Mouse (Mus musculus) midbrain, embryonic 16.5 days (tissue): ENCODE measurements around the gene Idh3b. TPM values are rescaled to one million over a fixed set of nuclear protein-coding genes. Genes with fewer than 3 reads are reported as not detected.

Experiments used
- ATAC-seq: fragments of 200-750 bp; cut with Nextera tagmentation; 2 replicates; pipeline ENCODE4 v1.8.0; 2017; ENCODE audit warnings: moderate TSS enrichment
- H3K27ac ChIP-seq: fragments of 300-500 bp; sonication (generic); 2 replicates; pipeline ENCODE4 v1.5.1; 2014; ENCODE audit warnings: mild to moderate bottlenecking, low read length, mixed read lengths
- H3K27me3 ChIP-seq: fragments of 300-500 bp; sonication (generic); 2 replicates; pipeline ENCODE4 v1.6.1; 2014; ENCODE audit warnings: low read depth, low read length, mixed read lengths; ENCODE audit not compliant: control insufficient read depth, insufficient read depth
- H3K36me3 ChIP-seq: fragments of 300-500 bp; sonication (generic); 2 replicates; pipeline ENCODE4 v1.6.1; 2014; ENCODE audit warnings: mild to moderate bottlenecking, low read length, moderate library complexity, mixed read lengths; ENCODE audit not compliant: control insufficient read depth, insufficient read depth
- H3K4me1 ChIP-seq: fragments of 300-500 bp; sonication (generic); 2 replicates; pipeline ENCODE4 v1.6.1; 2014; ENCODE audit warnings: mild to moderate bottlenecking, low read length, mixed read lengths; ENCODE audit not compliant: control insufficient read depth, insufficient read depth
- H3K4me2 ChIP-seq: fragments of 300-500 bp; sonication (generic); 2 replicates; pipeline ENCODE4 v1.6.1; 2014; ENCODE audit warnings: mild to moderate bottlenecking, low read length, mixed read lengths
- H3K4me3 ChIP-seq: fragments of 300-500 bp; sonication (generic); 2 replicates; pipeline ENCODE4 v1.5.1; 2014; ENCODE audit warnings: low read depth, mild to moderate bottlenecking, low read length, moderate library complexity, mixed read lengths
- H3K9ac ChIP-seq: fragments of 300-500 bp; sonication (generic); 2 replicates; pipeline ENCODE4 v1.6.1; 2014; ENCODE audit warnings: low read depth, low read length, mixed read lengths
- H3K9me3 ChIP-seq: fragments of 300-500 bp; sonication (generic); replicated peaks from 2 replicates; pipeline ENCODE4 v1.6.1; 2014; ENCODE audit warnings: mild to moderate bottlenecking, low read length, mixed read lengths; ENCODE audit not compliant: control insufficient read depth, poor library complexity, severe bottlenecking
- WGBS: fragments of 180-500 bp; shearing (Covaris S2); extraction: QIAGEN DNeasy Blood & Tissue Kit; methylation state at CpG from one replicate; pipeline ENCODE4 v1.1.7; 2014; 5-methylcytosine and 5-hydroxymethylcytosine counted together
- polyA plus RNA-seq: library from polyadenylated mRNA; unstranded; fragments of >200 nt; fragmentation: Nextera tagmentation; extraction: Ambion mirVana; gene quantifications from 2 replicates; pipeline ENCODE4 v1.2.1, GENCODE M21; 2015

The Idh3b gene
- polyA plus RNA-seq, 1 experiment from 2014 or later: 186 TPM

GRCm38 (mm10) chr2:130294218-130294935, 10.0 kb upstream of the Idh3b start:
- 8% methylated on average over 19 of the region's 20 CpGs for WGBS
- ATAC-seq: no peak
- Histone ChIP-seq H3K27me3 (no peaks in the 10 kb centered on the region), H3K27ac (peak overlapping the region; percentile 80), H3K9me3 (no peaks in the 10 kb centered on the region), H3K4me2 (peak overlapping the region; percentile 76), H3K4me3 (peak overlapping the region; percentile 85), H3K36me3 (no peaks in the 10 kb centered on the region), H3K4me1 (peaks cover 20% of the 10 kb centered on the region), H3K9ac (peak overlapping the region; percentile 88)

- Histone ChIP-seq H3K27me3 (no peaks in the 10 kb centered on the region), H3K4me2 (no peak overlapping the region), H3K9ac (no peak overlapping the region; the same call in 1 of the 2 replicates), H3K4me3 (no peak overlapping the region), H3K9me3 (no peaks in the 10 kb centered on the region), H3K4me1 (peaks cover 20% of the 10 kb centered on the region), H3K36me3 (no peaks in the 10 kb centered on the region), H3K27ac (no peak overlapping the region)
- no peak for ATAC-seq
- WGBS: 3% methylated on average over 4 of the region's 4 CpGs
These were observed 9.1 kb upstream of the Idh3b start for GRCm38 (mm10) chr2:130293486-130293885.

GRCm38 (mm10) chr2:130293009-130293408, 8.7 kb upstream of the Idh3b start:
- peaks cover 20% of the 10 kb centered on the region for H3K4me1 ChIP-seq
- ATAC-seq: no peak
- WGBS: 41% methylated on average over 3 of the region's 3 CpGs

GRCm38 (mm10) chr2:130291434-130291833, 7.1 kb upstream of the Idh3b start:
- Histone ChIP-seq H3K9me3 (no peaks in the 10 kb centered on the region), H3K27me3 (no peaks in the 10 kb centered on the region), H3K36me3 (no peaks in the 10 kb centered on the region), H3K4me2 (peak overlapping the region; percentile 29), H3K4me3 (no peak overlapping the region), H3K4me1 (peaks cover 13% of the 10 kb centered on the region), H3K27ac (no peak overlapping the region), H3K9ac (no peak overlapping the region)
- peak; percentile 44 for ATAC-seq
- 20% methylated on average over 8 of the region's 8 CpGs for WGBS

More at GRCm38 (mm10) chr2:130293009-130293408, 8.7 kb upstream of the Idh3b start:
- H3K27me3 ChIP-seq: no peaks in the 10 kb centered on the region
- no peak overlapping the region for H3K4me3 ChIP-seq
- no peak overlapping the region for H3K4me2 ChIP-seq
- H3K9me3 ChIP-seq: no peaks in the 10 kb centered on the region
- no peak overlapping the region for H3K27ac ChIP-seq
- H3K9ac ChIP-seq: no peak overlapping the region
- no peaks in the 10 kb centered on the region for H3K36me3 ChIP-seq

- no peaks in the 10 kb centered on the region for H3K9me3 ChIP-seq
- H3K27ac ChIP-seq: no peak overlapping the region
- no peak overlapping the region for H3K4me3 ChIP-seq
- peaks cover 3% of the 10 kb centered on the region for H3K4me1 ChIP-seq
- no peak overlapping the region for H3K9ac ChIP-seq
- ATAC-seq: no peak
- no peaks in the 10 kb centered on the region for H3K27me3 ChIP-seq
- whole genome bisulfite sequencing: 59% methylated on average over 4 of the region's 4 CpGs
- H3K36me3 ChIP-seq: no peaks in the 10 kb centered on the region
- H3K4me2 ChIP-seq: no peak overlapping the region
These were observed 4.7 kb upstream of the Idh3b start for GRCm38 (mm10) chr2:130289086-130289485.

GRCm38 (mm10) chr2:130280818-130281217, 3.5 kb downstream of the Idh3b start:
- H3K27me3 ChIP-seq: no peaks in the 10 kb centered on the region
- 81% methylated on average over 4 of the region's 4 CpGs for WGBS
- H3K9ac ChIP-seq: no peak overlapping the region
- H3K9me3 ChIP-seq: no peaks in the 10 kb centered on the region
- ATAC-seq: no peak
- peaks cover 39% of the 10 kb centered on the region for H3K36me3 ChIP-seq
- H3K4me1 ChIP-seq: peaks cover 15% of the 10 kb centered on the region
- H3K4me3 ChIP-seq: no peak overlapping the region
- H3K27ac ChIP-seq: no peak overlapping the region
- H3K4me2 ChIP-seq: no peak overlapping the region

GRCm38 (mm10) chr2:130280224-130280623, 4.1 kb downstream of the Idh3b start:
- Histone ChIP-seq H3K4me2 (no peak overlapping the region), H3K9me3 (no peaks in the 10 kb centered on the region), H3K9ac (no peak overlapping the region), H3K27me3 (no peaks in the 10 kb centered on the region), H3K4me1 (peaks cover 21% of the 10 kb centered on the region), H3K4me3 (no peak overlapping the region), H3K36me3 (peaks cover 44% of the 10 kb centered on the region), H3K27ac (no peak overlapping the region)
- 64% methylated on average over 7 of the region's 7 CpGs for WGBS
- ATAC-seq: no peak

GRCm38 (mm10) chr2:130279600-130280091, 4.7 kb downstream of the Idh3b start:
- Histone ChIP-seq H3K4me2 (no peak overlapping the region), H3K4me1 (peaks cover 25% of the 10 kb centered on the region), H3K27ac (no peak overlapping the region), H3K9ac (no peak overlapping the region), H3K36me3 (peaks cover 44% of the 10 kb centered on the region), H3K27me3 (no peaks in the 10 kb centered on the region), H3K9me3 (no peaks in the 10 kb centered on the region), H3K4me3 (no peak overlapping the region)
- WGBS: 41% methylated on average over 8 of the region's 8 CpGs
- ATAC-seq: no peak

GRCm38 (mm10) chr2:130275649-130276048, 8.7 kb downstream of the Idh3b start:
- Histone ChIP-seq H3K4me2 (peak overlapping the region; percentile 72), H3K9ac (0 out of 2 replicates have a peak overlapping the region, but pooled peaks have one; percentile 46), H3K4me1 (peaks cover 27% of the 10 kb centered on the region), H3K4me3 (peak overlapping the region; percentile 83), H3K27ac (no peak overlapping the region), H3K27me3 (no peaks in the 10 kb centered on the region), H3K36me3 (peaks cover 39% of the 10 kb centered on the region), H3K9me3 (no peaks in the 10 kb centered on the region)
- WGBS: 46% methylated on average over 6 of the region's 6 CpGs
- no peak for ATAC-seq
